Mouse (Mus musculus) embryonic facial prominence, embryonic 13.5 days (tissue): ENCODE data around the gene Adamts10. TPM values are rescaled to one million over a fixed set of nuclear protein-coding genes. Genes with fewer than 3 reads are reported as not detected.

Experiments
- ATAC-seq: fragments of 200-750 bp; cut with Nextera tagmentation; 2 replicates; pipeline ENCODE4 v1.8.0; 2017; ENCODE audit warnings: low read depth; ENCODE audit not compliant: insufficient number of reproducible peaks, insufficient read depth, low FRiP score, low TSS enrichment
- H3K27ac ChIP-seq: fragments of 300-500 bp; sonication (generic); 2 replicates; pipeline ENCODE4 v1.5.1; 2015; ENCODE audit warnings: moderate library complexity, mild to moderate bottlenecking, inconsistent platforms
- H3K27me3 ChIP-seq: fragments of 300-500 bp; sonication (generic); 2 replicates; pipeline ENCODE4 v1.6.1; 2015; ENCODE audit warnings: mild to moderate bottlenecking, inconsistent platforms
- H3K36me3 ChIP-seq: fragments of 300-500 bp; sonication (generic); 2 replicates; pipeline ENCODE4 v1.6.1; 2015; ENCODE audit warnings: mild to moderate bottlenecking, inconsistent platforms
- H3K4me1 ChIP-seq: fragments of 300-500 bp; sonication (generic); 2 replicates; pipeline ENCODE4 v1.6.1; 2015; ENCODE audit warnings: inconsistent platforms
- H3K4me2 ChIP-seq: fragments of 300-500 bp; sonication (generic); 2 replicates; pipeline ENCODE4 v1.6.1; 2015; ENCODE audit warnings: moderate library complexity, mild to moderate bottlenecking, inconsistent platforms
- H3K4me3 ChIP-seq: fragments of 300-500 bp; sonication (generic); 2 replicates; pipeline ENCODE4 v1.5.1; 2015; ENCODE audit warnings: mild to moderate bottlenecking, inconsistent platforms
- H3K9ac ChIP-seq: fragments of 300-500 bp; sonication (generic); 2 replicates; pipeline ENCODE4 v1.6.1; 2015; ENCODE audit warnings: mild to moderate bottlenecking, inconsistent platforms
- H3K9me3 ChIP-seq: fragments of 300-500 bp; sonication (generic); 2 replicates; pipeline ENCODE4 v1.6.1; 2016; ENCODE audit warnings: inconsistent platforms
- WGBS: fragments of 180-500 bp; shearing (Covaris S2); methylation state at CpG from one replicate; pipeline ENCODE4 v1.1.7; 2015; ENCODE audit warnings: mixed read lengths; 5-methylcytosine and 5-hydroxymethylcytosine counted together
- polyA plus RNA-seq: library from polyadenylated mRNA; unstranded; fragments of >200 nt; fragmentation: Nextera tagmentation; extraction: Ambion mirVana; gene quantifications from 2 replicates; pipeline ENCODE4 v1.2.1, GENCODE M21; 2015

The Adamts10 gene
- polyA plus RNA-seq, 1 experiment from 2014 or later = 85.5 TPM

DNA sequence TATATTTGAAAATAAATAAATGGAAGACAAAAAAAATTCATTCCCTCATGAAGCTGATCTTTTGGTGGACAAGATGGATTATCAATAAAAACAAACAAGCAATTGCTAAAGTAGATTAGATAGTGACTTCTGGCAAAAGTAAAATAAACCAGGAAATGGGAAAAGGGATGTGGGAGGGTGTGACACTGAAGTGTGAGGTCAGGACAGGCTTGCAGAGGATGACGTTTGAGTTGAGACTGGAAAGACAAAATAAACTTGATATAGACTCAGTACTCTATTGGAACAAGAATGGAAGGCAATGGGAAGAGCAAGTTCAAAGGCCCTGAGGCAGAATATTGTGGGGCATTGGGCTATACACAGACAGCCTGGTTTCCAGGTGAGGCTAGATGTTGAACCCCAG lies 3.6 kb upstream of the Adamts10 start:
- Histone ChIP-seq H3K27me3 (no peaks in the 10 kb centered on the region), H3K9ac (no peak overlapping the region), H3K4me3 (no peak overlapping the region), H3K4me1 (peaks cover 18% of the 10 kb centered on the region), H3K36me3 (no peaks in the 10 kb centered on the region), H3K9me3 (no peaks in the 10 kb centered on the region), H3K27ac (no peak overlapping the region), H3K4me2 (no peak overlapping the region)
- WGBS = 51% methylated on average over 1 of the region's 1 CpGs
- no peak for ATAC-seq

DNA sequence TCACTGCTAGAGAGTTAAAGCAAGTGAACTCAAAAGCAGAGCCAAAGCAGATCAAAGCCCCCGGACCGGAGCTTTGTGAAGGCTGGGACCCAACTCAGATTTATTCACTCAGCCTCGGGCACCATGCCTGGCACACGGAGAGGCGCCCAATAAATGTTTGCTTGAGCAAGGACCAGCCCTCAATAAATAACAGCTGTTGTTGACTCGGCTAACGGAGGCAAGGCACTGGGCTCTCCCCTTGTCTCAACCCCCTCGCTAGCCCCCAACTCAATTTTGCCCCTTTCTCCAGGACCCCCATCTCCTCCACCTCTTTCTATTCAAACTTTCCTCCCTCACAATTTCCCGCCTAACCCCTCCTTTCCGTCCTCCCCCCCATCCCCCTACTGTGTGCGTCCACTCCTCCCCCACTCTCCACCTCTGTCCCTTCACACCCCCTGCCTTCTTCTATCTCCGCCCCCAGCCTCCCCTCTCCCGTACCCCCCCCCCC lies 530 bp upstream of the Adamts10 start:
- WGBS = 2% methylated on average over 13 of the region's 13 CpGs
- ATAC-seq = peak; percentile 59
- no peaks in the 10 kb centered on the region for H3K9me3 ChIP-seq
- H3K4me2 ChIP-seq = peak overlapping the region; percentile 82
- H3K4me1 ChIP-seq = peaks cover 42% of the 10 kb centered on the region
- H3K27ac ChIP-seq = peak overlapping the region; percentile 92
- H3K27me3 ChIP-seq = no peaks in the 10 kb centered on the region
- H3K36me3 ChIP-seq = peaks cover 7% of the 10 kb centered on the region
- H3K9ac ChIP-seq = peak overlapping the region; percentile 83
- peak overlapping the region; percentile 73 for H3K4me3 ChIP-seq

DNA sequence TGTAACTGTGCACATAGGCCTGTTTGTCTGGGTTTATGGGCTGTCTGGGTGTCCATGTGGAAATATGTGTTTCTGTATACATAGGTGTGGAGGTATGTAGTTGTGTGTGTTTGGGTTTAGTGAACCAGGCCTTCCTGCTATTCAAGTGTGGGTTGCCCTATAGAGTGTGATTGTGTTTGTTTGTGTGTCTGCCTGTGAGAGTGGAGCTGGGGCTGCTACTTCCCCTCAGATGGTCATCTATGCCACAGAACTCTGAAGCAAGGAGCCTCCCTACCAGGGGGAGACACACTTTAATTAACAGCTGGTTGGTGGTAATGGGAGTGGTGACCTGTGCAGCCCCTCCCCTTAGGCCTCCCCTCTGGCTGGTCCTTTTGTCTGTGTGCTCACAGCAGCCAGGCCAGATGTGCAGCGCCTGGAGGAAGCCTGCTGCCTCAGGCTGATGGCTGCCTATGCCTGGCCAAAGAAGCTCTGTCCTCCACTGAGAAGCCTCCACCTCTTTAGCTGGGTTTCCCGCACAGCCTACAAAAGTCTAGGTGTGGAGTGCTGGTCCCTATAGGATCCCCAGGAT lies 886 bp downstream of the Adamts10 start:
- peak overlapping the region; percentile 73 for H3K4me3 ChIP-seq
- peaks cover 42% of the 10 kb centered on the region for H3K4me1 ChIP-seq
- H3K9ac ChIP-seq = peak overlapping the region; percentile 83
- 11% methylated on average over 2 of the region's 2 CpGs for WGBS
- no peaks in the 10 kb centered on the region for H3K9me3 ChIP-seq
- peaks cover 21% of the 10 kb centered on the region for H3K36me3 ChIP-seq
- H3K4me2 ChIP-seq = peak overlapping the region; percentile 82
- peak overlapping the region; percentile 92 for H3K27ac ChIP-seq
- no peaks in the 10 kb centered on the region for H3K27me3 ChIP-seq
- ATAC-seq = no peak

DNA sequence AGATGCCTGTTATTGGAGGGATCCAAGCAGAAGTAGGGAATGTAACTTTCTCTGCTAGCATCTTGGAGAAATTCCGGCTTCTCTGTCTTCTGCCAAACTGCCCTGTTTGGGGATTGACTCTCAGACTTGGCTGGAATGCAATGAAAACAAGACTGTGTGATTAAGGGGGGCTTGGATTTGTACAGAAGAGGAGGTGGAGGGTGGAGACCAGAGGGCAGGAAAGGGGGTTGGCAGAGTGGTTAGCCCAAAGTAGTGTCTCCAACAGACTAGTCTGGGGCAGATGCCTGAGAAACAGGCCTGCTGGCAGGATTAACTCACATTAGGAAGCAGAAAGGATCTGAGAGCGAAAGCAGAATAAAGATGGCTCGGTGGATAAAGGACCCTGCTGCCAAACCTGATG lies 2.5 kb downstream of the Adamts10 start:
- H3K27me3 ChIP-seq = no peaks in the 10 kb centered on the region
- H3K4me1 ChIP-seq = peaks cover 42% of the 10 kb centered on the region
- H3K4me2 ChIP-seq = peak overlapping the region; percentile 82
- H3K9ac ChIP-seq = no peak overlapping the region
- H3K9me3 ChIP-seq = no peaks in the 10 kb centered on the region
- peak overlapping the region; percentile 71 for H3K27ac ChIP-seq
- WGBS = 55% methylated on average over 3 of the region's 3 CpGs
- peaks cover 38% of the 10 kb centered on the region for H3K36me3 ChIP-seq
- ATAC-seq = no peak
- H3K4me3 ChIP-seq = peak overlapping the region; percentile 5; the same call in 1 of the 2 replicates

DNA sequence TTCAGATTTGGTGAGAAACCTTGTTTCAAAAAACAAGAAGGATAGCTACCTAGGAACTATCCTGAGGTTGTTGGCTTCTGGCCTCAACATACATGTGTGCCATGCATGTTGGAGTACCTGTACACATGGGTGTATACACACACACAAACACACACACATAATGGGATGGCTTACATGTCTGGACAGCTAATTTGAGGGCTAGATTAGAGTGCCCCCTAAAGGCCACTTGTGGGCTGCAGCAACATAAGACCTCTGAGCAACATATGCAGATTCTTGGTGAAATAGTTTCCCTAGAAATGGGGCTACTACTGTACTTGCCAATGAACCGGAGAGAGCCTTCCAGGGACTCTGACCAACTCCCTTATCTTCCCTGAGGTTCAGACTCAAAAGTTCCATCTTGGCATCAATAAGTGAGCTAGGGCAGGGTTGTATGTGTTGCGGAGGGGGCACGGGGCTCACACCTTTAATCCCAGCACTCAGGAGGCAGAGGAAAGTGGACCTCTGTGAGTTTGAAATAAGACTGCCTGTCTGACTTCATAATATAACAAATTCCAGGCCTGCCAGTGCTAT lies 15.2 kb downstream of the Adamts10 start:
- H3K4me3 ChIP-seq = no peak overlapping the region
- H3K27me3 ChIP-seq = no peaks in the 10 kb centered on the region
- WGBS = 83% methylated on average over 3 of the region's 3 CpGs
- H3K4me1 ChIP-seq = no peaks in the 10 kb centered on the region
- peaks cover 69% of the 10 kb centered on the region for H3K36me3 ChIP-seq
- no peak for ATAC-seq
- no peak overlapping the region for H3K27ac ChIP-seq
- no peaks in the 10 kb centered on the region for H3K9me3 ChIP-seq
- no peak overlapping the region for H3K4me2 ChIP-seq
- H3K9ac ChIP-seq = no peak overlapping the region

DNA sequence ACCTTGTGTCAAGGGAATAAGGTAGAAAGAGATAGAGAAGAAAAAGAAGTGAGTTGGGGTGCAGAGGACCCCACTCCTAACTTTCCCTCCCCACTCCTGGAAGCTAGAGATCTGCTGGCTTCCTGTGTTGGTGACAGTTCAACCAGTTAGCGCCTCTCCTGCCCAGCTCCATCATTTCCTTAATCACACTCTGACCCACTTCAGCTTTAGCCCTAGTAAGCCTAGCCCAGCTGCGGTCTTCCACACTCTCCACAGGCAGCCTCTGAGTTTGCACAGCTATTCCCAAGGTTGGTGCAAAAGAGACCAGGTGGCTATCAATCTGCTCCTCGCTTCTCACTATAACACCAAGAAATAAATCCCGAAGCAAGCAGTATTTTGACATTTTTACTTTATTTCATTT lies 15.9 kb downstream of the Adamts10 start:
- H3K4me1 ChIP-seq = no peaks in the 10 kb centered on the region
- H3K4me2 ChIP-seq = no peak overlapping the region
- H3K27ac ChIP-seq = no peak overlapping the region
- H3K9me3 ChIP-seq = no peaks in the 10 kb centered on the region
- H3K9ac ChIP-seq = no peak overlapping the region
- H3K27me3 ChIP-seq = no peaks in the 10 kb centered on the region
- H3K36me3 ChIP-seq = peaks cover 69% of the 10 kb centered on the region
- WGBS = 91% methylated on average over 4 of the region's 4 CpGs
- no peak for ATAC-seq
- H3K4me3 ChIP-seq = no peak overlapping the region

DNA sequence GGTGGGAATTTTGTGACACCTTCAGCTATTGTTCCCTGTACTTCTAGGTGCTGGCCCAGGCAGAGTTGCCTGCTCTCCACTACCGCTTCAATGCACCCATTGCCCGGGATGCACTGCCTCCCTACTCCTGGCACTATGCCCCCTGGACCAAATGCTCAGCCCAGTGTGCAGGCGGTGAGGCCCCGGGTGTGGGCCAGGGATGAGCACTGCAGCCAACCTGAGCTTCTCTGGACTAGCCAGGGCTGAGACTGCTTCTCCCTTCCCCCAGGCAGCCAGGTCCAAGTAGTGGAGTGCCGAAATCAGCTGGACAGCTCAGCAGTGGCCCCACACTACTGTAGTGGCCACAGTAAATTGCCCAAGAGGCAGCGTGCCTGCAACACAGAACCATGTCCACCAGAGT lies 25.2 kb downstream of the Adamts10 start:
- Histone ChIP-seq H3K9ac (no peak overlapping the region), H3K9me3 (no peaks in the 10 kb centered on the region), H3K27me3 (no peaks in the 10 kb centered on the region), H3K4me3 (no peak overlapping the region), H3K27ac (no peak overlapping the region), H3K36me3 (peaks cover 96% of the 10 kb centered on the region), H3K4me1 (no peaks in the 10 kb centered on the region), H3K4me2 (no peak overlapping the region)
- WGBS = 94% methylated on average over 6 of the region's 6 CpGs
- no peak for ATAC-seq

DNA sequence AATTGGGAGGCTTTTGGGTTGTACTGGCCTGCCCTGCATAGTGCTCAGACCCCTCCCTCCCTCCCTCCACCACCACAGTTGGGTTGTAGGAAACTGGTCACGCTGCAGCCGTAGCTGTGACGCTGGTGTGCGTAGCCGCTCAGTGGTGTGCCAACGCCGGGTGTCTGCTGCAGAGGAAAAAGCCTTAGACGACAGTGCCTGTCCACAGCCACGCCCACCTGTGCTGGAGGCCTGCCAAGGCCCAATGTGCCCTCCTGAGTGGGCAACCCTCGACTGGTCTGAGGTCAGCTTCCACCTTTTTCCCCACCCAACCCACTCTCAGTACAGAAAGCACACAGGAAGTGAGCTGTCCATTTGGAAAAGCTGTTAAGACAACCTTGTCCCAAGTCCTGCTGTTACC lies 26.4 kb downstream of the Adamts10 start:
- Histone ChIP-seq H3K4me2 (no peak overlapping the region), H3K4me1 (no peaks in the 10 kb centered on the region), H3K27me3 (no peaks in the 10 kb centered on the region), H3K9me3 (no peaks in the 10 kb centered on the region), H3K4me3 (no peak overlapping the region), H3K36me3 (peaks cover 86% of the 10 kb centered on the region), H3K27ac (no peak overlapping the region), H3K9ac (no peak overlapping the region)
- WGBS = 87% methylated on average over 10 of the region's 10 CpGs
- no peak for ATAC-seq

DNA sequence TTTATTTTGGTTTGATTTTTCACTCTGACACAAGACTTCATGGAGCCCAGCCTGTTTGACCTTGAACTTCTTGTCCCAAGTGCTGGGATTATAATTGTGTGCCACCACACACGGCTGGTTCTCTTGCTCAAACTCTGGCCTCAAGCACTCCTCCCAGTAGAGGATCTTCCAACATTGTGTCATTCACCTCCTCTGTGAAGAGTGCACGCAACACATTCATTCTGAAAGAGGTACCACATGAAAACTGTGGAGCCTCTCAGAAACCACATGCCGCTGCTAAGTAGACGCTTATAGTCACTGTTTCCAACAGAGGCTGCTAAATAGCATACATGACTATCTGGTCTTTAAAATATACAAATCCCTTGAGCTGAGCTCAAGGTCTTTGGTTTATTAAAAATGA lies 28.1 kb downstream of the Adamts10 start:
- Histone ChIP-seq H3K9me3 (no peaks in the 10 kb centered on the region), H3K4me3 (no peak overlapping the region), H3K4me2 (no peak overlapping the region), H3K9ac (no peak overlapping the region), H3K27me3 (no peaks in the 10 kb centered on the region), H3K4me1 (no peaks in the 10 kb centered on the region), H3K27ac (no peak overlapping the region), H3K36me3 (peaks cover 69% of the 10 kb centered on the region)
- ATAC-seq = no peak
- 92% methylated on average over 4 of the region's 4 CpGs for WGBS

DNA sequence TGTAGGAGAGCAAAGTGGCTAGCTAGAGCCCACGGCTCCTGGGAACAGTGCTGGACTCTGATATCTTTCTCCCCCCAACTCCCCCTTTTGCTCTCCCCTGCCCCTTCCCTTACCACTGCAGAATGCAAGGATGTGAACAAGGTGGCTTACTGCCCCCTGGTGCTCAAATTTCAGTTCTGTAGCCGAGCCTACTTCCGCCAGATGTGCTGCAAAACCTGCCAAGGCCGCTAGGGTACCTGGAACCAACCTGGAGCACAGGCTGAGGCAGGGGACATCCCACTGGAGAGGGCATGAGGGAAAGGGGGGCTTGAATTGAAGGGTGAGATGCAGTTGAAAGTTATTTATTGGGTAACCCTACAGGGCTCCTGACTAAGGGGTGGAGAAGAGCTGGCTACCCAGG lies 29.0 kb downstream of the Adamts10 start:
- Histone ChIP-seq H3K9me3 (no peaks in the 10 kb centered on the region), H3K36me3 (peaks cover 62% of the 10 kb centered on the region), H3K27ac (no peak overlapping the region), H3K4me1 (no peaks in the 10 kb centered on the region), H3K4me2 (no peak overlapping the region), H3K9ac (no peak overlapping the region), H3K4me3 (no peak overlapping the region), H3K27me3 (no peaks in the 10 kb centered on the region)
- no peak for ATAC-seq
- WGBS = 59% methylated on average over 4 of the region's 4 CpGs

DNA sequence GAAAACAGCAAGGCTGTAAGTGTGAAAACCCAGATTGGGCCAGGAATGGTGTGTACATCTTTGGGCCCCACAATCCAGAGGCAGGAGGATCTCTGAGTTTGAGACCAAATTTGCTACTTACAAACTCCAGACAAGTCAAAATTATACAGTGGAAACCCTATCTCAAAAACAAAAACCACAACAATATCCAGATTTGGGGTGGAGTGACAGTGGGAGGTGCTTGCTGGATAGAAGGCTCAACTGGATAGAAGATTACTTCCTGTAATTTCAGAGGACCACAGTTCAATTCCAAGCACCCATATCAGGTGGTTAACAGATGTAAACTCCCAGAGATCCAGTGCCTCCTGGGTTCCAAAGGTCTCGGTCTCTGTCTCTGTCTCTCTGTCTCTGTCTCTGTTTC lies 30.5 kb downstream of the Adamts10 start:
- H3K36me3 ChIP-seq = peaks cover 46% of the 10 kb centered on the region
- no peaks in the 10 kb centered on the region for H3K27me3 ChIP-seq
- H3K27ac ChIP-seq = no peak overlapping the region
- no peak overlapping the region for H3K4me3 ChIP-seq
- 92% methylated on average over 1 of the region's 1 CpGs for WGBS
- no peaks in the 10 kb centered on the region for H3K4me1 ChIP-seq
- ATAC-seq = no peak
- H3K9ac ChIP-seq = no peak overlapping the region
- no peaks in the 10 kb centered on the region for H3K9me3 ChIP-seq
- H3K4me2 ChIP-seq = no peak overlapping the region

DNA sequence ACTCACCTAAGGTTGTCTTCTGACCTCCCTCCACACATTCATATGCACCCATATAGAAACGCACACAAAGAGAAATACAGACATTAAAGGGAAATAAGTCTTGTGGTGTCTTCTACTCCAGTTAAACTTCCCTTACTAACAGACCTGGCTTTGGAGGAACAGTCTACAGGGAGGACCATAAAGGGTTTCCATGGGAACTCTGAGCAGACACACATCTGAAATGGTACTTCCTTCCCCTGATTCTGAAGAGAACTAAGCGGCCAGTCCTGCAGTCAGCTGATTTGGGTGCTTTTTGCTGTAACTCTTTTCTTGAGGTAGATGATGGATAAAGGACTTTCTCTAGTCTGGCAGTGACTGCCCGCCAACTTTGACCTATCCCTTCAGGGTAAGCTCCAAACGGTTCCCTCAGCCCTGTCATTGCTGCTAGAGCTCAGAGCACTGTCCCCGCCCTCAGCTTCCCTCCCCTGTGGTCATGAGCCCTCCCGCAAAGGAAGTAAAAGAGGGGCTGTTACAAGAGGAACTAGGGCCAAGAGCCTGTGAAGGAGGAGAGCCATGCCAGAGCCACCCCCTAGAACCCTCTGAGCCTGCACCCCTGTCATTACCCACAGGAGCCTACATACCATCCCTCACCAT lies 31.3 kb downstream of the Adamts10 start, which contains the start of gene Myo1f:
TSS of gene Myo1f (plus strand) at position 485 of the 633 bp plus-strand sequence.
- WGBS = 40% methylated on average over 6 of the region's 6 CpGs
- Histone ChIP-seq H3K4me3 (no peak within 1 kb of the TSS), H3K4me2 (no peak within 1 kb of the TSS), H3K4me1 (no peaks in the 10 kb centered on the region), H3K27ac (no peak within 1 kb of the TSS), H3K27me3 (no peaks in the 10 kb centered on the region), H3K36me3 (peaks cover 38% of the 10 kb centered on the region), H3K9me3 (no peaks in the 10 kb centered on the region), H3K9ac (no peak within 1 kb of the TSS)
- ATAC-seq = no peak
